Mouse (Mus musculus) megakaryocyte progenitor cell, adult 5-6 weeks (primary cell): ENCODE results near the gene Nr2f6. TPM values are rescaled to one million over a fixed set of nuclear protein-coding genes. Genes with fewer than 3 reads are reported as not detected.
"Not testable (repeated sequence)": the region's sequence is repeated elsewhere in the genome, so short reads cannot be mapped to it uniquely, and the experiment has no call there.

Experiments used
- ATAC-seq: replicated peaks from 2 replicates; pipeline ENCODE4 v1.8.0; 2016; ENCODE audit warnings: mild to moderate bottlenecking, moderate TSS enrichment, inconsistent platforms; ENCODE audit not compliant: poor library complexity
- total RNA-seq, 2 experiments: library from RNA; stranded (forward) in 1 of 2; stranded (reverse) in 1 of 2; fragments of 157-497, 149-512 nt in 1 of 2; fragments of 200-1000 nt in 1 of 2; gene quantifications; 2 replicates each; pipeline versions ENCODE4 v1.2.3 to v1.2.4; 2015 to 2017

Nr2f6 gene
- total RNA-seq, 2 experiments from 2014 or later: 3.6 to 5.6 TPM

GRCm38 (mm10) chr8:71369040-71369718 lies 12.6 kb downstream of the Nr2f6 start:
- no peak for ATAC-seq

- no peak for ATAC-seq
These were observed 13.4 kb downstream of the Nr2f6 start for GRCm38 (mm10) chr8:71368366-71368765.

- ATAC-seq: no peak
These were observed 14.1 kb downstream of the Nr2f6 start for GRCm38 (mm10) chr8:71367529-71368176.

- peak; percentile 73 for ATAC-seq
These were observed 14.8 kb downstream of the Nr2f6 start, which contains the start of gene Use1 for GRCm38 (mm10) chr8:71366771-71367528. TSS of gene Use1 (plus strand) at chr8:71366848.

- no peak for ATAC-seq
These were observed 23.7 kb downstream of the Nr2f6 start for GRCm38 (mm10) chr8:71358026-71358425.

GRCm38 (mm10) chr8:71351520-71351919 lies 30.2 kb downstream of the Nr2f6 start:
- no peak for ATAC-seq

GRCm38 (mm10) chr8:71351117-71351516 lies 30.6 kb downstream of the Nr2f6 start:
- ATAC-seq: 0 out of 2 replicates have a peak, but pooled peaks have one; percentile 11

GRCm38 (mm10) chr8:71346581-71346980 lies 35.2 kb downstream of the Nr2f6 start:
- no peak for ATAC-seq

- ATAC-seq: peak; percentile 57; the same call in 1 of the 2 replicates
These were observed 41.1 kb downstream of the Nr2f6 start for GRCm38 (mm10) chr8:71340625-71341024.

GRCm38 (mm10) chr8:71337834-71338233 lies 43.9 kb downstream of the Nr2f6 start:
- ATAC-seq: not testable (repeated sequence)

GRCm38 (mm10) chr8:71324848-71325247 lies 56.9 kb downstream of the Nr2f6 start:
- ATAC-seq: peak; percentile 83

Other genes starting within 250 kb of the Nr2f6 start
- gene Myo9b, start 109.2 kb downstream of the Nr2f6 start, total RNA-seq (2015): 29.4 and 30.4 TPM in 2 replicates
- gene Myo9b, start 109.2 kb downstream of the Nr2f6 start, total RNA-seq (2017): 37.6 and 48.7 TPM in 2 replicates
- gene Haus8, start 109.0 kb downstream of the Nr2f6 start, total RNA-seq (2015): 24.9 and 25.4 TPM in 2 replicates
- 62.8 and 66.7 TPM in 2 replicates for gene Haus8, start 109.0 kb downstream of the Nr2f6 start, total RNA-seq (2017)
- gene Use1, start 15.1 kb downstream of the Nr2f6 start, total RNA-seq (2015): 107 and 116 TPM in 2 replicates
- 153 and 165 TPM in 2 replicates for gene Use1, start 15.1 kb downstream of the Nr2f6 start, total RNA-seq (2017)
- 6.3 and 8.0 TPM in 2 replicates for gene Ocel1, start 10.7 kb downstream of the Nr2f6 start, total RNA-seq (2015)
- 11.1 and 11.7 TPM in 2 replicates for gene Ocel1, start 10.7 kb downstream of the Nr2f6 start, total RNA-seq (2017)
- gene Ushbp1, start 13.8 kb upstream of the Nr2f6 start, total RNA-seq (2015): not detected in 2 replicates
- not detected in 2 replicates for gene Ushbp1, start 13.8 kb upstream of the Nr2f6 start, total RNA-seq (2017)
- 51.8 and 76.5 TPM in 2 replicates for gene Babam1, start 14.9 kb upstream of the Nr2f6 start, total RNA-seq (2015)
- 93.7 and 122 TPM in 2 replicates for gene Babam1, start 14.9 kb upstream of the Nr2f6 start, total RNA-seq (2017)
- 13.6 and 19.8 TPM in 2 replicates for gene Ankle1, start 24.1 kb upstream of the Nr2f6 start, total RNA-seq (2015)
- 14.2 and 14.3 TPM in 2 replicates for gene Ankle1, start 24.1 kb upstream of the Nr2f6 start, total RNA-seq (2017)
- 2.3 and 3.1 TPM in 2 replicates for gene Abhd8, start 81.7 kb upstream of the Nr2f6 start, total RNA-seq (2015)
- gene Abhd8, start 81.7 kb upstream of the Nr2f6 start, total RNA-seq (2017): 8.2 and 8.3 TPM in 2 replicates
- gene Mrpl34, start 83.0 kb upstream of the Nr2f6 start, total RNA-seq (2015): 60.0 and 66.1 TPM in 2 replicates
- gene Mrpl34, start 83.0 kb upstream of the Nr2f6 start, total RNA-seq (2017): 50.2 and 53.6 TPM in 2 replicates
- gene Dda1, start 87.2 kb upstream of the Nr2f6 start, total RNA-seq (2015): 32.3 and 37.0 TPM in 2 replicates
- 14.1 and 14.7 TPM in 2 replicates for gene Dda1, start 87.2 kb upstream of the Nr2f6 start, total RNA-seq (2017)
- gene Ano8, start 104.0 kb upstream of the Nr2f6 start, total RNA-seq (2015): 0.22 and 0.64 TPM in 2 replicates
- gene Ano8, start 104.0 kb upstream of the Nr2f6 start, total RNA-seq (2017): 3.1 and 3.6 TPM in 2 replicates
- gene Gtpbp3, start 106.1 kb upstream of the Nr2f6 start, total RNA-seq (2015): 5.9 TPM in 2 replicates
- 23.4 and 26.5 TPM in 2 replicates for gene Gtpbp3, start 106.1 kb upstream of the Nr2f6 start, total RNA-seq (2017)
- 0.67 and 0.76 TPM in 2 replicates for gene Plvap, start 129.8 kb upstream of the Nr2f6 start, total RNA-seq (2015)
- 0.71 and 2.7 TPM in 2 replicates for gene Plvap, start 129.8 kb upstream of the Nr2f6 start, total RNA-seq (2017)
- gene Ccdc194, start 143.8 kb upstream of the Nr2f6 start, total RNA-seq (2015): 0.07 TPM in 1 of 2 replicates, not detected in the other
- gene Ccdc194, start 143.8 kb upstream of the Nr2f6 start, total RNA-seq (2017): not detected in 2 replicates
- gene Bst2, start 155.5 kb upstream of the Nr2f6 start, total RNA-seq (2015): 11.3 and 15.7 TPM in 2 replicates
- 50.9 and 62.2 TPM in 2 replicates for gene Bst2, start 155.5 kb upstream of the Nr2f6 start, total RNA-seq (2017)
- gene Mvb12a, start 161.0 kb upstream of the Nr2f6 start, total RNA-seq (2015): 45.4 and 49.8 TPM in 2 replicates
- gene Mvb12a, start 161.0 kb upstream of the Nr2f6 start, total RNA-seq (2017): 65.6 and 76.6 TPM in 2 replicates
- gene Tmem221, start 176.9 kb upstream of the Nr2f6 start, total RNA-seq (2015): 0.17 TPM in 1 of 2 replicates, not detected in the other
- gene Tmem221, start 176.9 kb upstream of the Nr2f6 start, total RNA-seq (2017): not detected in 2 replicates
- not detected in 2 replicates for gene Nxnl1, start 184.6 kb upstream of the Nr2f6 start, total RNA-seq (2015)
- not detected in 2 replicates for gene Nxnl1, start 184.6 kb upstream of the Nr2f6 start, total RNA-seq (2017)
- 3.6 TPM in 2 replicates for gene Slc27a1, start 186.9 kb upstream of the Nr2f6 start, total RNA-seq (2015)
- 3.5 and 3.8 TPM in 2 replicates for gene Slc27a1, start 186.9 kb upstream of the Nr2f6 start, total RNA-seq (2017)
- gene Pgls, start 210.2 kb upstream of the Nr2f6 start, total RNA-seq (2015): 116 and 134 TPM in 2 replicates
- 128 and 131 TPM in 2 replicates for gene Pgls, start 210.2 kb upstream of the Nr2f6 start, total RNA-seq (2017)
- gene Fam129c, start 215.7 kb upstream of the Nr2f6 start, total RNA-seq (2015): 6.5 and 10.2 TPM in 2 replicates
- gene Fam129c, start 215.7 kb upstream of the Nr2f6 start, total RNA-seq (2017): 1.00 and 5.3 TPM in 2 replicates
- gene Colgalt1, start 229.0 kb upstream of the Nr2f6 start, total RNA-seq (2015): 54.0 and 63.0 TPM in 2 replicates
- 62.0 and 67.2 TPM in 2 replicates for gene Colgalt1, start 229.0 kb upstream of the Nr2f6 start, total RNA-seq (2017)